Mouse (Mus musculus): ENCODE results near the gene Rara. TPM values are rescaled to one million over a fixed set of nuclear protein-coding genes. Genes with fewer than 3 reads are reported as not detected.
"Not testable (repeated sequence)": the region's sequence is repeated elsewhere in the genome, so short reads cannot be mapped to it uniquely, and the experiment has no call there.

Rara gene
- polyA plus RNA-seq, 1 experiment from 2014 or later, result 53.5 TPM

DNA sequence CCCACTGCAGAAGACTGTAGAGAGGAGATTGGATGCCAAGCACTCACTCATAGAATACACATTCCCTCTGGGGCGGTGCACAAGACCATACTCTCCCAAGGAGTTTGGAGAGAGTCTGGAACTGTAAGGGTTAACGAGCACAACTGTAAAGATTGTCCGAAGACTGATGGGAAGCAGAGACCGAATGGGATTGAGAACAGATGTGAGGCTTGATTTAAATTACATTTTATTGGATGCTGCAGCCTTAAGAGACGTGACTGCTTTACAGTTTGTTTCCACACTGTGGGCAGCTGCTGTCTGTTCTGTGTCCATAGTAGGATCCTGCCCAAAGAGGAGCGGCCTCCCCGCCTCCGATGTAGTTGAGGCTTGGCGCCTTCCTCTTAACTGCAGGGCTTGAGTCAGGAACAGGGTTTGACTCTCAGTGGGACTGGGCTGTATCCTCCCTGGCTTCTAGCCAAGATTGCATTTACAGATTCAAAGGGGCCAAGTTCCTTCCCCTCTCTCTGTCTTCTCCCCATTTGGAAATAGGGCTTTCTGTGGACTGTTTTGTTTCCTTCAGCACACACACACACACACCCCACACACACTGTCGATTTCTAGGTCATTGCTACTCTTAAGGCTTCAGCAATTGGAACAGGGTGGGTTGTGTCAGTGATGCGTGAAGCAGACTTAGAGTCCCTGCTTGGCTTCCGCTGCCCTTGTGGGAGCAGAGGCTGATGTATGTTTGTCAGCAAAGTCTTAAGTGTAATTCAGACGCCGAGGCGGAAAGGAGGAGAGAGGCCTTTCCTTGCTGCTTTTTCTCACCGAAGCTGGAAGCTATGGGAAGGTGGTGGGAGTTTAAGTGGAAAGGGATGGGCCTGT lies 4.5 kb upstream of the Rara start:
- Histone ChIP-seq H3K36me3 (peaks cover 14% of the 10 kb centered on the region; the same call in 1 of the 2 replicates), H3K27ac (replicated peaks) (peak overlapping the region; percentile 94), H3K4me1 (peaks cover 65% of the 10 kb centered on the region), H3K4me2 (replicated peaks) (peak overlapping the region; percentile 34; the same call in 1 of the 2 replicates), H3K4me3 (replicated peaks) (peak overlapping the region; percentile 20)
- WGBS, result 15% methylated on average over 16 of the region's 16 CpGs
- H3K9ac ChIP-seq; H3K9me3 ChIP-seq (replicated peaks); H3K27me3 ChIP-seq: not testable (repeated sequence)
- peak; percentile 80 for ATAC-seq (ENCODE audit: insufficient number of reproducible peaks, low FRiP score, low TSS enrichment, low read depth)

DNA sequence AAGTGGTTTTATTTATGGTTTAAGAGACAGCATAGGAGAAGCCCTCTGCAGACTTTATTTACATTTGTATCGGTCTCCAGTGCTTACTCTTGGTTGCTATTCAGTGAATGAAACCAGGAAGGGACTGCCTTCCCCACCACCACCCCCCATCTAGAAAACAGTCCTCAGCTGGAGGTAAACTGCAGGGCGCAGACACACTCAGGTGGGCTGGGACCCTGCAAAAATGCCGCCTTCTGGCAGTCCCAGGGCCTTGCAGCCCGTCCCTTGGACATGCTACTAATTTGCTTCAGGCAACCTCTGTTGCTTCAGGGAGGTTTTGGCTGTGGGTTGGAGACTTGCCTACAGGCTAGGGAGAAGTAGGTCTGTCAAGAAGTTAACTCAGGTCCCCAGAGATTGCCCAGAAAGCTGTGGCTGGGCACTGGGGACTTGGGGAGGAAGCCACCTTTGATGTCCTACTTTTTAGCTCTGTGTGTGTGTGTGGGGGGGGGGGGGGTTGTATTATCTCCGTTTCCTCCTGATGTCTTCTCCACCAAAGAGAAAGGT lies 2.9 kb upstream of the Rara start:
- 19% methylated on average over 5 of the region's 5 CpGs for WGBS
- Histone ChIP-seq H3K4me3 (replicated peaks) (no peak overlapping the region), H3K4me1 (peaks cover 81% of the 10 kb centered on the region), H3K4me2 (replicated peaks) (peak overlapping the region; percentile 36; the same call in 1 of the 2 replicates), H3K36me3 (no peaks in the 10 kb centered on the region), H3K27ac (replicated peaks) (peak overlapping the region; percentile 94), H3K9ac (no peak overlapping the region), H3K27me3 (no peaks in the 10 kb centered on the region), H3K9me3 (replicated peaks) (no peaks in the 10 kb centered on the region)
- ATAC-seq (ENCODE audit: insufficient number of reproducible peaks, low FRiP score, low TSS enrichment, low read depth), result no peak

DNA sequence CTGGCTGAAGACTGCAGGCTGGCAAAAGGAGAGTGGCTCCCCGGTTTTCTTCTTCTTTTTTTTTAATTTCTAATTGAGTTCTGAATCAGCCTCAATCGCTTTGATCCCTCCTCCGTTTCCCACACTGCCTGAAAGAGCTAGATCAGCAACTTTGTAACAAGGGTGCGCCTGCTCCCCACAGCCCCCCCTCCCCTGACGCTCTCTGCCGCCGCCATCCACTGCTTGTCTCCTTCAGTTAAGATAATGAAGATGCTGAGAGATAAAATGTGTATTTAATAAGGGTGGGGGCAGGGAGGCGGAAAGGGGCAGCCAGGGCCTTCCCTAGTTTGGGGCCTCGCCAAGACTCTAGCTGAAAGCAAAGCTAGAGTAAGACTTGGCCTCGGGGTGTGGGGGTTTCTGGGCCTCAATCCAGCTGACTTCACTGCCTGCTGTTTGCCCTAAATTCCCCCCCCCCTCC lies 2.3 kb upstream of the Rara start:
- Histone ChIP-seq H3K4me1 (peaks cover 87% of the 10 kb centered on the region), H3K27me3 (no peaks in the 10 kb centered on the region), H3K9ac (no peak overlapping the region), H3K4me3 (replicated peaks) (peak overlapping the region; percentile 18), H3K9me3 (replicated peaks) (no peaks in the 10 kb centered on the region), H3K4me2 (replicated peaks) (peak overlapping the region; percentile 36), H3K36me3 (no peaks in the 10 kb centered on the region), H3K27ac (replicated peaks) (peak overlapping the region; percentile 94)
- 4% methylated on average over 10 of the region's 10 CpGs for WGBS
- peak; percentile 22; the same call in 1 of the 2 replicates for ATAC-seq (ENCODE audit: insufficient number of reproducible peaks, low FRiP score, low TSS enrichment, low read depth)

DNA sequence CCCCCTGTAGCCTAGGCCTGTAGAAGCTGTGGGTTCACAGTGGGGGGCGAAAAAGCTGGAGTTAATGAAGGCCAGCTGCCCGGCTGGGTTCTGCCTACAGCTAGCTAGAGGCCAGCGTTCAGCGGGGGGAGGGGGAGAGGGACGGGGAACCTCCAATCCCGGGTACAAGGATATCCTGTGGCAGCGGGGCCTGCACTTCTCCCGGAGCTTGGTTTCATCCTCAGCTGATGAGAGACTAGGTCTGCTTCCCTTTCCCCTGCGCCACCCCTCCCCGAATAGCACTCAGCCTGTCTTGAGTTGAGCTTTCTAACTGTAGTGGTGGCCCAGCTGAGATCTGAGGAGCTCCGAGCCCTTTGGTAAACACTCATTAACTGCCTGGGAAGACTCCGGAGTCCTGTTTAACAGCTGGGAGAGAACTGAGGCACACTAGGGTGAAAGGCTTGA lies 1.7 kb upstream of the Rara start:
- Histone ChIP-seq H3K9ac (no peak overlapping the region), H3K4me2 (replicated peaks) (peak overlapping the region; percentile 36), H3K27ac (replicated peaks) (peak overlapping the region; percentile 94), H3K27me3 (no peaks in the 10 kb centered on the region), H3K36me3 (no peaks in the 10 kb centered on the region), H3K4me1 (peaks cover 93% of the 10 kb centered on the region), H3K4me3 (replicated peaks) (peak overlapping the region; percentile 18), H3K9me3 (replicated peaks) (no peaks in the 10 kb centered on the region)
- ATAC-seq (ENCODE audit: insufficient number of reproducible peaks, low FRiP score, low TSS enrichment, low read depth), result peak; percentile 35
- WGBS, result 4% methylated on average over 12 of the region's 12 CpGs

DNA sequence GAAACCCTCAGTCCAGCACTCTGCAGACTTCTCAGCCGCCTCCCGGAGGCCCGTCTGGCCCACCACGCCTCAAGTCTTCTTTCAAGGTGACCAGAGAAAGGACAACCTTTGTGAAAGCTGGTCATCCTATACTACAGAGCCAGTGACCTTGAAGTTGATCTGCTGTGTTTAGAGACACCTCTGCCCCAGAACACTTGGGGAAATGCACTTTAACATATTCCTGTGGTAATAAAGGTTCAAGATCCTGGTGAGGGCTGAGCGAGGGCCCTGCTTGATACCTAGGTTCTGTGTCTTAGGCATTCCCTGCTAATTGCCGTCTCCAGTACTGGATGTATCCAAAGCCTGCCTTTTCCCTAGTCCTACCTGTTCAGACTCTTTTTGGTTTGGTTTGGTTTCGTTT lies 1.1 kb upstream of the Rara start:
- no peak overlapping the region for H3K9ac ChIP-seq
- no peaks in the 10 kb centered on the region for H3K36me3 ChIP-seq
- ATAC-seq (ENCODE audit: insufficient number of reproducible peaks, low FRiP score, low TSS enrichment, low read depth), result no peak
- H3K4me1 ChIP-seq, result peaks cover 99% of the 10 kb centered on the region
- no peaks in the 10 kb centered on the region for H3K27me3 ChIP-seq
- H3K27ac ChIP-seq (replicated peaks), result peak overlapping the region; percentile 94
- no peaks in the 10 kb centered on the region for H3K9me3 ChIP-seq (replicated peaks)
- H3K4me3 ChIP-seq (replicated peaks), result no peak overlapping the region
- WGBS, result 59% methylated on average over 7 of the region's 7 CpGs
- H3K4me2 ChIP-seq (replicated peaks), result no peak overlapping the region

DNA sequence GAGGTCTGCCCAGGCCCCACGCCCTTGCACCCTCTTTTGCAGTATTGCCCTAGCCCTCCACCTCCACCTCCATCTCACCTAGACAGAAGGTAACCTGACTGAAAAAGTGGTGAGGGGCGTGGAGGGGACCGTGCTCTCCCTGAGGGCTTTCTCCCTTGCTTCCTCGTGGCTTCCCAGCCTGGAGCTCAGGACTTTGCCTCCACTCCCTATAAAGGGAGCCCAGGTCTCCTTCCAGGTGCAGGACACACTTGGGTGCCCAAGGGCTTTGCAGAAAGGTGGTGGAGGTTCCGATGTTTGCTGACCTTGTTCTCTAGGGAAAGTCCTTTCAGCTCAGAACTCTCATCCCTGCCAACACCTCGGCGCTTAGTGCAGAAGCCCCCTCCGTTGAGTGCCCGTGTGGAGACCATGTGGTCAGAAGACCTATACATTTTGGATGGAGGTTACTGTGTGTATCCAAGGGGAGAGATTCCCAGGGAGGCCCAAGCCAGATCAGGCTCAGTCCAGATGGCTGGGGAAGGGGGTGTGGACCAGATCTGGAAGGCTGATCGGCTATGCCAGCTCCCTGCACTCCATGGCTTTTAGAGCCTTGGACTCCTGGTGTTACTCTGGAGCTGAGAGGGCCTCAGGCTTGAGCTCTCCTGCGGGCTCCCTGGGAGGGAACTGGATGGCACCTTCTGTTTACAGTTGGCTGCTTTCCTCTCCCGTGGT lies 722 bp downstream of the Rara start:
- Histone ChIP-seq H3K4me3 (replicated peaks) (peak overlapping the region; percentile 58), H3K4me1 (peaks cover 99% of the 10 kb centered on the region), H3K9me3 (replicated peaks) (no peaks in the 10 kb centered on the region), H3K27ac (replicated peaks) (peak overlapping the region; percentile 94), H3K27me3 (no peaks in the 10 kb centered on the region), H3K4me2 (replicated peaks) (peak overlapping the region; percentile 82), H3K9ac (peak overlapping the region; percentile 47), H3K36me3 (no peaks in the 10 kb centered on the region)
- ATAC-seq (ENCODE audit: insufficient number of reproducible peaks, low FRiP score, low TSS enrichment, low read depth), result no peak
- WGBS, result 6% methylated on average over 12 of the region's 12 CpGs

DNA sequence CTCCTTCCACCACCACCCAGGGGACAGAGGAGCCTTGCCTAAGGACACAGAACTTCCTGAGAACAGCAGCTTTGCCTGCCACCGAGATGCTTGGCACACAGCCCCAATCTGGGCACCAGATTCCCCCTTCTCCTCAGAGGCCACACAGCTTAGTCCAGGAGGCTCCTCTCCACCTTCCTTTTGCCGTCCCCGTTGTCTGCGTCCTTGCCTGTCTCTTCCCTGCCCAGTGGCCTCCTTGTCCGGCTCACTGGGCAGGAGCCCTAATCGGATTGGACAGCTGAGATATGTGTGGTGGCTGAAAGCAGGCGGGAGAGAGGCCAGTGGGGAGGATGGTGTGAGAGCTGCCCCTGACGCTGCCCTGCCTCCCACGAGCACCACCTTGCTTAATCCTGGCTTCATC lies 1.9 kb downstream of the Rara start:
- Histone ChIP-seq H3K4me2 (replicated peaks) (peak overlapping the region; percentile 82), H3K27me3 (no peaks in the 10 kb centered on the region), H3K9ac (peak overlapping the region; percentile 16; the same call in 1 of the 2 replicates), H3K27ac (replicated peaks) (peak overlapping the region; percentile 94), H3K4me1 (peaks cover 99% of the 10 kb centered on the region), H3K36me3 (no peaks in the 10 kb centered on the region; the same call in 1 of the 2 replicates), H3K4me3 (replicated peaks) (peak overlapping the region; percentile 23), H3K9me3 (replicated peaks) (no peaks in the 10 kb centered on the region)
- 24% methylated on average over 9 of the region's 9 CpGs for WGBS
- ATAC-seq (ENCODE audit: insufficient number of reproducible peaks, low FRiP score, low TSS enrichment, low read depth), result no peak

DNA sequence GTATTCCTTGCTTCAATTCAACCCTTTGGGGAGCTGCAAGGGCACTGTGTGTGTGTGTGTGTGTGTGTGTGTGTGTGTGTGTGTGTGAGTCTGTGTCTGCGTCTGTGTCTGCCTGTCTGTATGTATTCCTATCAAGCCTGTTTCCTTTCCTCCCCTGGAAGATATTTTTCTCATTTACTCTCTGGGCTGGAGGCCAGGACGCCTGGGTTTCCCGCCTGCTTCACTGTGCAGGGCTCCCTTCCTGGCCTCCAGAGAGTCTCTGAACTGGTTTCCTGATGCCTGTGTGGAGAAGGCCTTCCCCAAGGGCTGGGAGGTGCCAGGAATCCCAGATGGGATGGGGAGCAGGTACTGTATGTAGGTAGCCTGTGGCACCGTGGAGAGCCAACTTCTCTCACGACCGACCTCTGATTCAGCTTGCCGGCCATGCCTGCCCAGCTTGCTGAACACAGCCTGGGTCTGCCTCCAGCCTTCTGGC lies 2.5 kb downstream of the Rara start:
- Histone ChIP-seq H3K27ac (replicated peaks) (peak overlapping the region; percentile 94), H3K9me3 (replicated peaks) (no peaks in the 10 kb centered on the region), H3K4me3 (replicated peaks) (peak overlapping the region; percentile 23), H3K36me3 (no peaks in the 10 kb centered on the region; the same call in 1 of the 2 replicates), H3K9ac (0 out of 2 replicates have a peak overlapping the region, but pooled peaks have one; percentile 16), H3K4me1 (peaks cover 99% of the 10 kb centered on the region), H3K4me2 (replicated peaks) (peak overlapping the region; percentile 82), H3K27me3 (no peaks in the 10 kb centered on the region)
- WGBS, result 13% methylated on average over 7 of the region's 7 CpGs
- ATAC-seq (ENCODE audit: insufficient number of reproducible peaks, low FRiP score, low TSS enrichment, low read depth), result no peak

DNA sequence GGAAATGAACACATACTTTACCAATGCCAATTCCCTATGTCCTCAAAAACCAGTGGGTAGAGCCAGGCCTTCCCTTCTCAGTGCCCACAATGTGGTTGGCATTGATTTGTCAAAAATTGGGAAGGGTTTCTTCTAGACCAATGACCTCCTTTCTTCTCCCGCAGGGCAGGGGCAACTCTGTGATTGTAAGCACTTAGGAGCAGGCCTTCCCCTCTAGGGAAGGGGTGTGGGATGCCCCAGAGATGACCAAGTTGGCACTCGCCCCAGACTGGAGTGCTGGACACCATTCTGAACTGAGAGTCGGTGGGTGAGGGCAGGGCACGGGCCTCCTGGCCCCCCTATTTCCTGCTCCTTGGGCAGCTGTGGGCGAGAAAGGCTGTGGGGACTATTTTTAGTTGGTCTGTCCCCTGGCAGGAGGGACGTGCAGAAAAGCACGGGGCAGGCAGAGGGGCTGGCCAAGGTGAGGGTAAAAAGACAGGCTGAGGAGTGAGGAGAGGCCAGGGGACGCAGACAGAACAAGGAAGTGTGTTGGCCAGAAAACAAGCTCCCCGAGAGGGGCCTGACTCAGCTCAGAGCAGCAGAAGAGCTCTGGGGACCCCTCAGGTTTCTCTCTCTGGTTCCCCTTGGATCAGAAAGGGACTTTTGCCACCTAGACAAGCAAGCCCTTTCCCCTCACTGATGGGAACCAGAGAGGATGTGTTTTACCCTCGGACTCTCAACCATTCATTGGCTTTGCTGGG lies 3.3 kb downstream of the Rara start:
- WGBS, result 17% methylated on average over 10 of the region's 10 CpGs
- Histone ChIP-seq H3K27me3 (no peaks in the 10 kb centered on the region), H3K4me3 (replicated peaks) (no peak overlapping the region)

DNA sequence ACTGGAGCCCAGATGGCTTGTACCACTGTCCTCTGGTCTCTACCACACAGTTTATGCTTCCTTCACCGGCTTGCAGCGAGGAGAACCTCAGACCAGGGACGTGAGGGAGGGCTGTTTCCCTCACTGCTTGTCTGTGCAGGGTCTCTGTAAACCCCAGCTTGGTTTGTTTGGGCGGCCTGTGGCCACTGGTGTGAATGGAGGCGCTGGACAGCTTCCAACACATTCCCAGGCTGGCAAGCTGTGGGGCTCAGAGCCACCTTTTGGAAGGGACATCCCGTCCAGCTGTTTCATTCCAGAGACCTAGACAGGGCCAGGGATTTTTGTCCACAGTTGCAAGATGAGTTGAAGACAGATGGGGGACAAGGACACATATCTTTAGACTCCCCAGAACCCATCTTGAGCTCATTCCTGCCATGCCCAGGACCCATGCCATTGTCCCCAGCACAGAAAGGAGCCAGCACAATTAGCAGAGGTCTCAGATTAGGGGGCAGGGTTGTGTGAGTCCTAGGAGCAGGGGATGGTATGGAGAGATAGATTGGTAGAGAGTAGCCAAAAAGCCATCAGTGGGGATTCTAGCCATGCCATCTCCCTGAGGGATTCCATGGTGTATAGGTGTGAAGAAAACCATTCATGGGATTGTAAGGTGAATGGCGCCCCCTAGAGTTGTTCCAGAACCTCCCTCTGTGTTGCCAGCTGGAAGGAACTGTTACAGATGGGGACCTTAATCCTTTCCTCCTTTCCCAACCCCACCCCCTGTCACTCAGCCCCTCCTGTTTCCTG lies 4.1 kb downstream of the Rara start:
- no peak overlapping the region for H3K4me3 ChIP-seq (replicated peaks)
- peaks cover 97% of the 10 kb centered on the region for H3K4me1 ChIP-seq
- peak; percentile 27; the same call in 1 of the 2 replicates for ATAC-seq (ENCODE audit: insufficient number of reproducible peaks, low FRiP score, low TSS enrichment, low read depth)
- no peaks in the 10 kb centered on the region; the same call in 1 of the 2 replicates for H3K36me3 ChIP-seq
- H3K4me2 ChIP-seq (replicated peaks), result peak overlapping the region; percentile 44
- no peaks in the 10 kb centered on the region for H3K9me3 ChIP-seq (replicated peaks)
- no peaks in the 10 kb centered on the region for H3K27me3 ChIP-seq
- 24% methylated on average over 7 of the region's 7 CpGs for WGBS
- peak overlapping the region; percentile 94 for H3K27ac ChIP-seq (replicated peaks)
- no peak overlapping the region for H3K9ac ChIP-seq

More for the DNA sequence above, 3.3 kb downstream of the Rara start:
- peak overlapping the region; percentile 44 for H3K4me2 ChIP-seq (replicated peaks)
- H3K9me3 ChIP-seq (replicated peaks), result no peaks in the 10 kb centered on the region
- H3K4me1 ChIP-seq, result peaks cover 97% of the 10 kb centered on the region
- H3K27ac ChIP-seq (replicated peaks), result peak overlapping the region; percentile 94
- H3K36me3 ChIP-seq, result no peaks in the 10 kb centered on the region; the same call in 1 of the 2 replicates
- no peak; the same call in 1 of the 2 replicates for ATAC-seq (ENCODE audit: insufficient number of reproducible peaks, low FRiP score, low TSS enrichment, low read depth)
- H3K9ac ChIP-seq, result peak overlapping the region; percentile 4; the same call in 1 of the 2 replicates

Data from embryonic facial prominence, embryonic 15.5 days (tissue).